Mouse (Mus musculus) heart, embryonic 13.5 days (tissue): ENCODE data around the gene Inpp4b. TPM values are rescaled to one million over a fixed set of nuclear protein-coding genes. Genes with fewer than 3 reads are reported as not detected.

Experiments used
- ATAC-seq: fragments of 200-750 bp; cut with Nextera tagmentation; 2 replicates; pipeline ENCODE4 v1.8.0; 2017; ENCODE audit warnings: moderate TSS enrichment; ENCODE audit not compliant: insufficient number of reproducible peaks, low FRiP score, low TSS enrichment; ENCODE audit errors: extremely low read depth
- H3K27ac ChIP-seq: fragments of 300-500 bp; sonication (generic); replicated peaks from 2 replicates; pipeline ENCODE4 v1.5.1; 2015; ENCODE audit warnings: moderate library complexity, mild to moderate bottlenecking, inconsistent platforms
- H3K27me3 ChIP-seq: fragments of 300-500 bp; sonication (generic); replicated peaks from 2 replicates; pipeline ENCODE4 v1.6.1; 2015; ENCODE audit warnings: mild to moderate bottlenecking, inconsistent platforms
- H3K36me3 ChIP-seq: fragments of 300-500 bp; sonication (generic); 2 replicates; pipeline ENCODE4 v1.6.1; 2015; ENCODE audit warnings: mild to moderate bottlenecking, inconsistent platforms
- H3K4me1 ChIP-seq: fragments of 300-500 bp; sonication (generic); 2 replicates; pipeline ENCODE4 v1.6.1; 2015; ENCODE audit warnings: inconsistent platforms
- H3K4me2 ChIP-seq: fragments of 300-500 bp; sonication (generic); 2 replicates; pipeline ENCODE4 v1.6.1; 2015; ENCODE audit warnings: inconsistent platforms, mild to moderate bottlenecking, moderate library complexity
- H3K4me3 ChIP-seq: fragments of 300-500 bp; sonication (generic); 2 replicates; pipeline ENCODE4 v1.5.1; 2015; ENCODE audit warnings: moderate library complexity, mild to moderate bottlenecking, inconsistent platforms
- H3K9ac ChIP-seq: fragments of 300-500 bp; sonication (generic); 2 replicates; pipeline ENCODE4 v1.6.1; 2015; ENCODE audit warnings: inconsistent platforms, mild to moderate bottlenecking, moderate library complexity
- H3K9me3 ChIP-seq: fragments of 300-500 bp; sonication (generic); 2 replicates; pipeline ENCODE4 v1.6.1; 2016; ENCODE audit warnings: inconsistent platforms
- WGBS: fragments of 180-500 bp; shearing (Covaris S2); methylation state at CpG from one replicate; pipeline ENCODE4 v1.1.7; 2015; ENCODE audit warnings: mixed read lengths; 5-methylcytosine and 5-hydroxymethylcytosine counted together
- polyA plus RNA-seq: library from polyadenylated mRNA; unstranded; fragments of >200 nt; fragmentation: Nextera tagmentation; extraction: Ambion mirVana; gene quantifications from 2 replicates; pipeline ENCODE4 v1.2.1, GENCODE M21; 2015

The Inpp4b gene
- polyA plus RNA-seq, 1 experiment from 2014 or later, result 9.4 TPM

DNA sequence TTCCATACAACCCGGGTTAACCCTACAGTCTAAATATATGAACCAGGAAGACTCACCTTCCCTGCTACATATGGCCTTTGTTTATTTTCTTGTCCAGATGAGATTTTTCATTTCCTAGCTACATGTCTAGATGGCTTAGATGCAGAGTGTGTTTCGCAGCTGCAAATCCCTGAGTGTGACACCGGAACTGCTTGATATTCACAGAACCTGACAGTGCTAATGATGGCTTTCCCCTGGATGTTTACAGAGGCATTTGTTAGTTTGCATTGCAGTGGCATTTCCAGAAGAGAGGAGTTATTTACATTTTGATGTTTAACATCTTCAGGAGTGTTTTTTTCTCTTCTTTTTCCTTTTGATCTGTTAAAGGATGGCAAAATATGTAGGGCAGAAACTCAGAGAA, 537.7 kb downstream of the Inpp4b start:
- Histone ChIP-seq H3K9ac (no peak overlapping the region), H3K27me3 (no peaks in the 10 kb centered on the region), H3K4me3 (no peak overlapping the region), H3K9me3 (no peaks in the 10 kb centered on the region), H3K27ac (no peak overlapping the region), H3K36me3 (no peaks in the 10 kb centered on the region), H3K4me1 (no peaks in the 10 kb centered on the region), H3K4me2 (no peak overlapping the region)
- no peak for ATAC-seq
- 69% methylated on average over 3 of the region's 3 CpGs for WGBS

DNA sequence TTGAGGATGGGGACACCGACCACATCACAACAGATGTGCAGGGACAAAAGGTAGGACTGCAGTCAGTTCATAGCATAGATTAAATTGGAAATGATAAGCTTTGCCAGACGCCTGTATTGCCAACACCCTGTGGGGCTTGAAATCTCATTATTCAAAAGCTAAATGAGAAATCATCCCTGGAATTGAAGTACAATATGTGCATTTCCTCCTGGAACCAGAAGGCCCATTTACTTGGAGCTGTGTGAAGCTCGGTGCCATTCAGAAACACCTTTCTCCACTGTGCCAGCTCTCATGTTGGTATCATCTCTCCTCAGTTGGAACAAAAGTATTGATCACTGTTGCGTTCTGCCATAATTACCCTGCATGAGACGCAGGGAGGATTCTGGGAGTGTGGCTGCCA, 541.8 kb downstream of the Inpp4b start:
- no peaks in the 10 kb centered on the region for H3K36me3 ChIP-seq
- H3K4me1 ChIP-seq, result no peaks in the 10 kb centered on the region
- no peaks in the 10 kb centered on the region for H3K27me3 ChIP-seq
- no peaks in the 10 kb centered on the region for H3K9me3 ChIP-seq
- no peak for ATAC-seq
- no peak overlapping the region for H3K27ac ChIP-seq
- H3K9ac ChIP-seq, result no peak overlapping the region
- no peak overlapping the region for H3K4me2 ChIP-seq
- H3K4me3 ChIP-seq, result no peak overlapping the region
- WGBS, result 77% methylated on average over 5 of the region's 5 CpGs

DNA sequence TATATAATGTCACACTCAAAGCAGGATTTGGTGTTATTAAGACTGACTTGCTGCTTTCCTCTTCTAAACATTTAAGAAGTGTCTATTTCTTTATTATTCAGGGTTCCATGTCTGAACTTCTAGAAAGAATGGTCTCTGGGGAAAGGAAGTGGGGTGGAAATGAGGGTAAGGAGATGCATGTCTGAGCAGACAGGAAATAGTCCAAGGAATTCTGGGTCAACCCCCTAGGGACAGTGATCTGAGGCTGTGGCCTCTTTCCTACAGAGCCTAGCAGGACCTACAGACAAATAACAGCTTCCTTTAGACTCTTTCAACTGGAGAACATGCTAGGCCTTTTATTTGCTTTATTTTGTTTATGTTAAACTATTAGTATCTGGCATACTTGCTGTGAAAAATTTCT, 546.5 kb downstream of the Inpp4b start:
- H3K27me3 ChIP-seq, result no peaks in the 10 kb centered on the region
- no peak overlapping the region for H3K4me3 ChIP-seq
- H3K36me3 ChIP-seq, result peaks cover 27% of the 10 kb centered on the region
- 0 out of 2 replicates have a peak, but pooled peaks cover 4% of the 10 kb centered on the region for H3K9me3 ChIP-seq
- no peaks in the 10 kb centered on the region for H3K4me1 ChIP-seq
- no peak overlapping the region for H3K27ac ChIP-seq
- no peak overlapping the region for H3K4me2 ChIP-seq
- no peak for ATAC-seq
- no peak overlapping the region for H3K9ac ChIP-seq

DNA sequence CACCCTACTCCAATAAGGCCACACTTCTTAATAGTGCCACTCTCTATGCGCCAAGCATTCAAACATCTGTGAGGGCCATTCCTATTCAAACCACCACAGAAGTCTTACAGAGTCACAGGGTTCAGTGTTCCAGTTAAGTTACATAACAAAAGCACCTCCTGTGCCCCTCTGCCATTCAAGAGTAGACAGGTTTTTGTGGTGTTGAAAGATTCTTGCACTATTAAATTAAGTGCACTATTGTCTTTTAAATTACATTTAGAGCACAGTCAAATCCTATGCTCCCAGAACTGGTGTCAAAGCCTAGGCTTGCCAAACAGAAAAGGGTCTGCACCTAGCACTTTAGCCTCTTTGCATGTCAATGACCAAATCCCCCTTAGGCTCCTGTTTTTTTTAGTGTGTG, 550.9 kb downstream of the Inpp4b start:
- Histone ChIP-seq H3K9ac (no peak overlapping the region), H3K9me3 (0 out of 2 replicates have a peak, but pooled peaks cover 4% of the 10 kb centered on the region), H3K27me3 (no peaks in the 10 kb centered on the region), H3K4me3 (no peak overlapping the region), H3K36me3 (peaks cover 27% of the 10 kb centered on the region), H3K27ac (no peak overlapping the region), H3K4me2 (no peak overlapping the region), H3K4me1 (no peaks in the 10 kb centered on the region)
- no peak for ATAC-seq
- 89% methylated on average over 1 of the region's 1 CpGs for WGBS

DNA sequence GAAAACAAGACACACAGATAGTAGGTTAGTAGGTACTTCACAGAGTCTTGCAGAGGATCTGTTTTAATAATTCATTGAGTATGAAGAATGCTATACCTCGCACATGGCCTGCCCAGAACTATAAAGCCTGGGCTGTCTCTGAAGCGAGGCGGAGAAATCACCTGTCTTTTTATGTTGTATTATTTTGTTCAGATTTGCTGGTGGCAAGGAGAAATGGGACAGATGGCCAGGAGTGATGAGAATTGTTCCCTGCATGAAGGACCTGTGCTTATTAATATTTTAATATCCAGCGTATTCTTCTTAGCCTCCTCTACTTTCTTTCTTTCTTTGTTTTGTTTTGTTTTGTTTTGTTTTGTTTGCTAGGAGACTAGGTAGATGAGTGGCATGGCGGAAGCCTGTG, 604.5 kb downstream of the Inpp4b start:
- no peak overlapping the region for H3K4me3 ChIP-seq
- H3K9me3 ChIP-seq, result no peaks in the 10 kb centered on the region
- no peak overlapping the region for H3K9ac ChIP-seq
- ATAC-seq, result no peak
- no peaks in the 10 kb centered on the region for H3K4me1 ChIP-seq
- H3K27ac ChIP-seq, result no peak overlapping the region
- no peak overlapping the region for H3K4me2 ChIP-seq
- no peaks in the 10 kb centered on the region for H3K36me3 ChIP-seq
- no peaks in the 10 kb centered on the region for H3K27me3 ChIP-seq
- 80% methylated on average over 5 of the region's 5 CpGs for WGBS

DNA sequence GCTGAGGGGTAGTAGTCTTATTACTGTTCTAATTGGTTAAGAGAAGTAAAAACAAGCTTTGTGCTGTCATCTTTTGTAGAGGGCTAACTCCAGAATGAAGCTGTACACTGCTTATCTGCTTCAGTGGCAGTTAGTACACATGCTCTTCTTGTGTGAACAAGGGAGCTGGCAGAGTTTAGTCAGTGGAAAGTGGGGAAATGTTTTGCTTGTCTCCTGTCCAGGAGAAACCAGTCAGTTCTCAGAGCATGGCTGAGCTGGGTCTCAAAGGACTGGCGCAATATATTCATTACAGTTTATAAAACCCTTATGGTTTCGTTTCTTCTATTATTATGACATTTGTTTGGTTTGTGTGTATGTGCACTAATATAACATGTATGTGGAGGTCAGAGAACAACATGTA, 610.7 kb downstream of the Inpp4b start:
- no peak overlapping the region for H3K4me3 ChIP-seq
- 60% methylated on average over 2 of the region's 2 CpGs for WGBS
- ATAC-seq, result no peak

DNA sequence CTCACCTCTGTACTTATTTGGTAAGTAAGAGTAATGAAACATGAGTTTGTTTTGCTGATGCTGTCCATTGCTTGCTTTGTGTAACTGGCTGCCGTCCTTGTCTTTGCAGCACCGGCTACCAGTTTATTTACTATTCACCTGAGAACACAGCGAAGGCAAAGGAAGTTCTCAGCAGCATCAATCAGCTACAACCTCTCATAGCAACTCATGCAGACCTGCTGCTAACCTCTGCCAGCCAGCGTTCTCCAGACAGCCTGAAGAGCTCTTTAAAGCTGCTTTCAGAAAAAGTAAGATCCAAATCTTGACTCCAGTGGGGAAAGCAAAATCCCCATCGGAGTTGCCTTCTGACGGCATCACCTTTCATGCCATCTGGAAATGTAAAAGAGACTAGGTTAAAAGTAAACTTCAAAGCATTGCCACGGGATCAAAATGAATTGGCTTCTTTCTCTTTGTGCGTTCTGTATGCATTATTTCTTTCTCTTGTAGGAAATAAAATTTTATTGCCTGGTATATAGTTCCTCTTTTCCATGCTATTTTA, 642.8 kb downstream of the Inpp4b start:
- Histone ChIP-seq H3K27me3 (no peaks in the 10 kb centered on the region), H3K27ac (no peak overlapping the region), H3K9me3 (no peaks in the 10 kb centered on the region), H3K4me1 (no peaks in the 10 kb centered on the region), H3K9ac (no peak overlapping the region), H3K4me2 (no peak overlapping the region), H3K36me3 (peaks cover 11% of the 10 kb centered on the region), H3K4me3 (no peak overlapping the region)
- 75% methylated on average over 8 of the region's 8 CpGs for WGBS
- no peak for ATAC-seq

More for the DNA sequence above, 610.7 kb downstream of the Inpp4b start:
- Histone ChIP-seq H3K27me3 (no peaks in the 10 kb centered on the region), H3K27ac (no peak overlapping the region), H3K4me1 (no peaks in the 10 kb centered on the region), H3K36me3 (no peaks in the 10 kb centered on the region), H3K9me3 (no peaks in the 10 kb centered on the region), H3K9ac (no peak overlapping the region), H3K4me2 (no peak overlapping the region)

DNA sequence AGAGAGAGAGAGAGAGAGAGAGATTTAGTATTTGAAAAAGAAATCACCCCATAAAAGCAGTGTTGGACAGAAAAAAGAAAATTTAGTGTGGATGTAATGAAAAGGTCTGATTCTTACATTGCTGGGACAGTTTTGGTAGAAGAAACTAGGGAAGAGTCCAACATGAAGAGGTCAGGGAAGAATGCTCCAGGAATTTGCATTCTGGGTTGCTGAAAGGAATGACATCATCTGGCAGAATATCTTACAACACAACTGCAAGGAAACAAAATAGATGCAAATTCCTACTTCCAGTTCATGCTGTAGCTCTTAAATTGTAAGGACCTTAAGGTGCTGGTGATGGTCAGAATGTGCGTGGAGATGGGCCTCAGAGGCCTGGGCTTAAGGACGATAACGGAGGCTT, 650.6 kb downstream of the Inpp4b start:
- ATAC-seq, result no peak
- no peaks in the 10 kb centered on the region for H3K9me3 ChIP-seq
- H3K4me1 ChIP-seq, result no peaks in the 10 kb centered on the region
- no peak overlapping the region for H3K4me3 ChIP-seq
- H3K4me2 ChIP-seq, result no peak overlapping the region
- H3K27me3 ChIP-seq, result no peaks in the 10 kb centered on the region
- H3K9ac ChIP-seq, result no peak overlapping the region
- no peaks in the 10 kb centered on the region for H3K36me3 ChIP-seq
- 82% methylated on average over 3 of the region's 3 CpGs for WGBS
- no peak overlapping the region for H3K27ac ChIP-seq

DNA sequence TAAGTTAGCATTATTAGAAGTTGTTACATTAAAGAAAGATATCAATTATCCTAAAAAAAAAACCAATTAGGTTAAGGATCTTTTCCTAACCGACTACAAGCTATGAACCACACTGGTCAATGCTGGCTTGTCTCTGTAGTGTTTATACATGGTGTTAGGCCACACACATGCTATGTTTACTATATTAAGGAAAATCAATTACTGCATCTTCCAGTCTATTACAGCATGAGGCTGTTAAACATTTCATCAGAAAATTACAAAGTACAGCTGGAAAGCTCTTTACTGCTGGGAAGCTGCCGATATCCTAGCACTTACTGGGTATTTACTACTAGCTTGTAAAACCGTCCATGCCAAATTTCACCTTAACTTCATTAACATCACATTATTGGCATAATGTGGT, 653.9 kb downstream of the Inpp4b start:
- Histone ChIP-seq H3K4me2 (no peak overlapping the region), H3K27ac (no peak overlapping the region), H3K9ac (no peak overlapping the region), H3K36me3 (no peaks in the 10 kb centered on the region), H3K4me3 (no peak overlapping the region), H3K9me3 (no peaks in the 10 kb centered on the region), H3K27me3 (no peaks in the 10 kb centered on the region), H3K4me1 (no peaks in the 10 kb centered on the region)
- 82% methylated on average over 3 of the region's 3 CpGs for WGBS
- ATAC-seq, result no peak

DNA sequence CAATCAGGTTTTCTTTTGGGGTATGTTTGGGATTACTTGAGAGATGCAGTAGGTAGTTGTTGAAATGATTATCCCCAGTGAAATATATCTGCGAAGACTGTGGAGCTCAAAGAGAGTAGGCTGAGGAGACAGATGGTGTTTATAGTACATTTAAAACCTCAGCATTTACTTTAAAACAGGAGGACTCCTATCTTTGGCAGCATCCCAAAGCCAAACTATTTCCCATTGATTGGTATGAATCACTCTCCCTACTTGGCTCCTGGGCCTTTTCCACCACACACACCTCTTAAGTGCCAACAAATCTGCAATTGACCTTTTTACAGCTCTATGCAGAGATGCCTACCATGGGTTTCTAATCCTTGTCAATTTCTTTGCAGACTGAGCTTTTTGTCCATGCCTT, 654.5 kb downstream of the Inpp4b start:
- WGBS, result 76% methylated on average over 1 of the region's 1 CpGs
- no peak overlapping the region for H3K4me3 ChIP-seq
- no peaks in the 10 kb centered on the region for H3K27me3 ChIP-seq
- no peak overlapping the region for H3K27ac ChIP-seq
- no peaks in the 10 kb centered on the region for H3K36me3 ChIP-seq
- no peak overlapping the region for H3K9ac ChIP-seq
- no peak overlapping the region for H3K4me2 ChIP-seq
- no peaks in the 10 kb centered on the region for H3K9me3 ChIP-seq
- no peak for ATAC-seq
- H3K4me1 ChIP-seq, result no peaks in the 10 kb centered on the region

DNA sequence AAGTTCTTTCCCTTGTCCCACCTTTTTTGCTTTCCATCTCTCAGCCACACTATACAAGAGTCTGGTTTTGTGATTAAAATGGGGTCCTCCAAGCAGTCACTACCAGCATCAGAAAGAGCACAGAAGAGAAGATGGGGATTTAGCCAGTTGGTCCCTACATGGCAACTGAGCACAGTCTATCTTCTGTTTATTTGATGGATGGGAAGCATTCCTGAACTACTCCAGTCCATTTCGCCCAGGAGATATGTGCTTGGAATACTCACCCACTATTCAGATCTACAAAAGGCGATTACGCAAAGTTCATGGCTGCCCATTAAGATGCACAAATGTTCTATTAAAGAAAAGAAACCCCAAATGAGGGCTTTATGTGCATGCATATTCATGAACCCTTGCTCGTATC, 661.8 kb downstream of the Inpp4b start:
- Histone ChIP-seq H3K4me3 (no peak overlapping the region), H3K4me1 (no peaks in the 10 kb centered on the region), H3K4me2 (no peak overlapping the region), H3K27ac (no peak overlapping the region), H3K9ac (no peak overlapping the region), H3K36me3 (no peaks in the 10 kb centered on the region), H3K27me3 (no peaks in the 10 kb centered on the region), H3K9me3 (no peaks in the 10 kb centered on the region)
- ATAC-seq, result no peak
- WGBS, result 80% methylated on average over 4 of the region's 4 CpGs

DNA sequence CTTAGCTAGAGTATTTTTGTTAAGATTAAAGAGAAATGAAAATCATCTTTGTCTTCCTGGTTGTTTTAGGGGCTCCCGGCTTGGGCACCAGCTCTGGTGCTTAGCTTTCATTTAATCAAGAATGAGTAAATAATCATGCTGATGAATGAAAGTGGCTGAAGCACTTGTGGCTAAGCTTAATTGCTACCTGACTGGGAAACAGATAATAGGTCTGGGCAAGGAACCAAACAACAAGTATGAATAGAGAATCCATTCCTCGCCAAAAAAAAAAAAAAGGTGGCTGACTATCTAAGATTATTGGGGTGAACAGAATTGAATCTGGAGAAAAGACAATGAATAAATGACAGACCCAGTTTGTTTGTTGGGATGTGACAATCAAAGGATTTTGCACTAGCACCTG, 663.1 kb downstream of the Inpp4b start:
- no peaks in the 10 kb centered on the region for H3K27me3 ChIP-seq
- no peaks in the 10 kb centered on the region for H3K36me3 ChIP-seq
- H3K9me3 ChIP-seq, result no peaks in the 10 kb centered on the region
- no peak overlapping the region for H3K9ac ChIP-seq
- no peak overlapping the region for H3K27ac ChIP-seq
- H3K4me3 ChIP-seq, result no peak overlapping the region
- no peak for ATAC-seq
- H3K4me2 ChIP-seq, result no peak overlapping the region
- no peaks in the 10 kb centered on the region for H3K4me1 ChIP-seq
- WGBS, result 64% methylated on average over 2 of the region's 2 CpGs
